Mouse (Mus musculus) limb, embryonic 14.5 days (tissue): ENCODE measurements around the gene Chp1. TPM values are rescaled to one million over a fixed set of nuclear protein-coding genes. Genes with fewer than 3 reads are reported as not detected.
"Not testable (repeated sequence)": the region's sequence is repeated elsewhere in the genome, so short reads cannot be mapped to it uniquely, and the experiment has no call there.

Experiments
- ATAC-seq: fragments of 200-750 bp; cut with Nextera tagmentation; 2 replicates; pipeline ENCODE4 v1.8.0; 2017; ENCODE audit warnings: low read depth, moderate number of reproducible peaks, moderate TSS enrichment; ENCODE audit not compliant: low FRiP score
- DNase-seq: peaks from one replicate; pipeline ENCODE4 v3.0.0-alpha.2; 2015; ENCODE audit warnings: low spot score
- H3K27ac ChIP-seq: fragments of 300-500 bp; sonication (generic); replicated peaks from 2 replicates; pipeline ENCODE4 v1.5.1; 2014; ENCODE audit warnings: low read depth, mild to moderate bottlenecking, low read length, moderate library complexity, mixed read lengths
- H3K27me3 ChIP-seq: fragments of 300-500 bp; sonication (generic); 2 replicates; pipeline ENCODE4 v1.6.1; 2014; ENCODE audit warnings: low read length, mixed read lengths; ENCODE audit not compliant: control insufficient read depth, insufficient read depth
- H3K36me3 ChIP-seq: fragments of 300-500 bp; sonication (generic); 2 replicates; pipeline ENCODE4 v1.6.1; 2014; ENCODE audit warnings: mild to moderate bottlenecking, low read length, moderate library complexity, mixed read lengths; ENCODE audit not compliant: control insufficient read depth, insufficient read depth
- H3K4me1 ChIP-seq: fragments of 300-500 bp; sonication (generic); 2 replicates; pipeline ENCODE4 v1.6.1; 2014; ENCODE audit warnings: antibody characterized with exemption, low read length, mixed read lengths; ENCODE audit not compliant: control insufficient read depth, insufficient read depth
- H3K4me2 ChIP-seq: fragments of 300-500 bp; sonication (generic); replicated peaks from 2 replicates; pipeline ENCODE4 v1.6.1; 2014; ENCODE audit warnings: low read depth, mild to moderate bottlenecking, low read length, moderate library complexity; ENCODE audit not compliant: severe bottlenecking
- H3K4me3 ChIP-seq: fragments of 300-500 bp; sonication (generic); replicated peaks from 2 replicates; pipeline ENCODE4 v1.5.1; 2014; ENCODE audit warnings: low read length
- H3K9ac ChIP-seq: fragments of 300-500 bp; sonication (generic); 2 replicates; pipeline ENCODE4 v1.6.1; 2014; ENCODE audit warnings: mild to moderate bottlenecking, low read depth, low read length, moderate library complexity; ENCODE audit not compliant: severe bottlenecking
- H3K9me3 ChIP-seq: fragments of 300-500 bp; sonication (generic); 2 replicates; pipeline ENCODE4 v1.6.1; 2016; ENCODE audit warnings: low read length; ENCODE audit not compliant: control insufficient read depth
- POLR2A ChIP-seq: fragments of 200-500 bp; IDR thresholded peaks from 2 replicates; pipeline ENCODE4 v1.8.0; 2012; ENCODE audit warnings: inconsistent platforms, mild to moderate bottlenecking, moderate library complexity, borderline replicate concordance; ENCODE audit not compliant: insufficient read depth, insufficient read length; ENCODE audit errors: extremely low read depth
- WGBS: fragments of 180-500 bp; shearing (Covaris S2); extraction: QIAGEN DNeasy Blood & Tissue Kit; methylation state at CpG from one replicate; pipeline ENCODE4 v1.1.7; 2014; 5-methylcytosine and 5-hydroxymethylcytosine counted together
- polyA plus RNA-seq, 2 experiments: library from polyadenylated mRNA; depleted of rRNA in 1 of 2; stranded (reverse) in 1 of 2; unstranded in 1 of 2; fragments of >200 nt; fragmentation: Nextera tagmentation in 1 of 2; extraction: Ambion mirVana in 1 of 2; gene quantifications; 2 replicates each; pipeline versions ENCODE4 v1.2.1 to v1.2.3; 2012 to 2014

The Chp1 gene
- polyA plus RNA-seq (2012; rRNA removed) (53.8 and 61.7 TPM in 2 replicates), polyA plus RNA-seq (2014; fragmentation: Nextera tagmentation; extraction: Ambion mirVana) (55.6 and 64.4 TPM in 2 replicates)

DNA sequence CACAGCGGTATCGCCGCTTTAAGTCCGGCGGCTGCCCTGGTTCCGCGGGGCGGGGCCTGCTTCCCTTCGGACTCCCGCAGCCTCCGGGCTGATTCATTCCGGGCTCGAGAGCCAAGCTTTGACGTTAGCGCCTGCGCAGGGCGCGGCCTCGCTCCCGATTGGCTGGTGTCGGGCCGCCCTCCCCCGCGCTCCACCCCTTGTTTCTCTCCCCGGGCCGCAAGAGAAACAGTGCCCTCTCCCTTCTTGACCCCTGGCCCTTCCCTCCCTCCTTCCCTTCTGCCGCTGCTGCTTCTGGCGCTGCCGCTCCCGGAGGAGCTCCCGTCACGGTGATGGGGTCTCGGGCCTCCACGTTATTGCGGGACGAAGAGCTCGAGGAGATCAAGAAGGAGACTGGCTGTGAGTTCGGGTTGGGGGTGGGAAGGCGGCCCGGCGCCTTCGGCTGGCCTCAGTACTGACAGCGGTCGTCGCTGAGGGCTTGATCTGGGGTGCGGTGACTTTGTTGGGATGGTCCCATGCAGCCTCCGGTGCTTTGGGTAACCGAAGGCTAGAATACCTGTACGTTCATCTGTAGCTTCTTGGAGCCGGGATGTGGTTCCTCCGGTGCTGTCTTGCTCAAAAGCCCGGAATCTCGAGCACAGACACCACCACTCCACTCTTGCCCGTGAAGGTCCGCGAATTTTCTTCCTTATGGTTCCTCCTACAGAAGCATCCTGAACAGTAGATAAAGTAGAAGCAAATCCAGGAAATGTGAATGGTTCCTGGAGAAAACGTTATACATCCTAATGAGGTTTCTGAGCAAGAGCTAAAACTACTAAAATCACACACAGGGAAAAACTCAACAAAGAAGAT lies at the start of gene Chp1, which contains the start of gene Exd1:
Chp1 (plus strand) TSS at position 176 of the 849 bp plus-strand sequence.
Exd1 (minus strand) TSS at position 106 of the 849 bp plus-strand sequence.
- no peaks in the 10 kb centered on the region for H3K36me3 ChIP-seq
- ATAC-seq, result peak; percentile 97
- H3K9ac ChIP-seq, result peak within 1 kb of the TSS; percentile 69
- H3K4me2 ChIP-seq, result peak within 1 kb of the TSS; percentile 58
- peak within 1 kb of the TSS; percentile 61; the same call in 1 of the 2 replicates for H3K27ac ChIP-seq
- DNase-seq, result peak; percentile 98
- WGBS, result under 1% methylated on average over 55 of the region's 57 CpGs
- H3K4me3 ChIP-seq, result peak within 1 kb of the TSS; percentile 65
- peaks cover 9% of the 10 kb centered on the region for H3K4me1 ChIP-seq
- no peaks in the 10 kb centered on the region for H3K27me3 ChIP-seq
- peak; percentile 44; the same call in 1 of the 2 replicates for TF ChIP-seq POLR2A
- H3K9me3 ChIP-seq, result no peaks in the 10 kb centered on the region

DNA sequence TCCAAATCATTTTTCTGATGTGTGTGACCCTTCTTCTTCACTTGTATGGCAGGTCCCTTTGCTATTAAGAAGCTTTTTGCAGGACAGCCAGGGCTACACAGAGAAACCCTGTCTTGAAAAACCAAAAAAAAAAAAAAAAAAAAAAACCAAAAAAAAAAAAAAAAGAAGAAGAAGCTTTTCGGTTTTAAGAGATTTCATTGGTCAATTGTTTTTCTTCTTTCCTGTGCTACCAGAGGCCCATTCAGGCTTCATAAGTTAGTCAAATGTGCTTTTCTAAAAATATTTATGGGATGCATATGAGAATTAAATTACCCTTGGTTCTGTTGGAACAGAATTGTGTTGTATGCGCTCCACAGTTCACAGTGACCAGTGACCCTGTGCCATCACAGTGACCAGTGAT lies 48.6 kb upstream of the Chp1 start:
- DNase-seq, result no peak
- Histone ChIP-seq H3K4me2 (no peak overlapping the region), H3K27me3 (no peaks in the 10 kb centered on the region), H3K4me1 (no peaks in the 10 kb centered on the region), H3K27ac (no peak overlapping the region), H3K4me3 (no peak overlapping the region), H3K9ac (no peak overlapping the region), H3K9me3 (no peaks in the 10 kb centered on the region), H3K36me3 (no peaks in the 10 kb centered on the region)
- ATAC-seq, result no peak
- no peak for TF ChIP-seq POLR2A
- 89% methylated on average over 2 of the region's 2 CpGs for WGBS

DNA sequence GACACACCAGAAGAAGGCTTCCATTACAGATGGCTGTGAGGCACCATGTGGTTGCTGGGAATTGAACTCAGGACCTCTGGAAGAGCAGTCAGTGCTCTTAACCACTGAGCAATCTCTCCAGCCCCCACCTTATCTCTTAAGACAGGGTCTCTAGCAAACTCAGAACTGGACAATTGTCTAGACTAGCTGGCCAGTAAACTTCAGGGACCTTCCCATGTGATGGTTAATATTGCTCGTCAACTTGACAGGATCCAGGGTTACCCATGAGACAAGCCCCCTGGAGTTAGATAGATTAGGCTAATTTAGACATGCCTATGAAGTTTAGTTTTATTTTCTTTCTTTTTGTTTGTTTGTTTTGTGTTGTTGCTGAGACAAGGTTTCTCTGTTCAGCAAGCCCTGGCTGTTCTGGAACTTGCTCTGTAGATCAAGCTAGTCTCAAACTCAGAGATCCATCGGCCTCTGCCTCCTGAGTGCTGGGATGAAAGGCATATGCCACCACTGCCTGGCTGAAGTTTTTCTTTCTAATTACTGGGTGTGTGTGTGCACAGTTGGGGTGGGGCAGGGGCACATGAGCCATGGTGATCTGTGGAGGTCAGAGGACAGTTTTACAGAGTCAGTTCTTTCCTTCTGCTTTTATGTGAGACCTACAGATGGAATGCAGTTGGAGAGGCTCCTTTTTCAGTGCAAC lies 46.4 kb upstream of the Chp1 start:
- TF ChIP-seq POLR2A, result no peak
- no peak for ATAC-seq
- Histone ChIP-seq H3K4me3 (no peak overlapping the region), H3K9ac (no peak overlapping the region), H3K27ac (no peak overlapping the region), H3K27me3 (no peaks in the 10 kb centered on the region), H3K4me2 (no peak overlapping the region), H3K4me1 (no peaks in the 10 kb centered on the region), H3K9me3 (no peaks in the 10 kb centered on the region), H3K36me3 (no peaks in the 10 kb centered on the region)
- 78% methylated on average over 2 of the region's 2 CpGs for WGBS
- no peak for DNase-seq

DNA sequence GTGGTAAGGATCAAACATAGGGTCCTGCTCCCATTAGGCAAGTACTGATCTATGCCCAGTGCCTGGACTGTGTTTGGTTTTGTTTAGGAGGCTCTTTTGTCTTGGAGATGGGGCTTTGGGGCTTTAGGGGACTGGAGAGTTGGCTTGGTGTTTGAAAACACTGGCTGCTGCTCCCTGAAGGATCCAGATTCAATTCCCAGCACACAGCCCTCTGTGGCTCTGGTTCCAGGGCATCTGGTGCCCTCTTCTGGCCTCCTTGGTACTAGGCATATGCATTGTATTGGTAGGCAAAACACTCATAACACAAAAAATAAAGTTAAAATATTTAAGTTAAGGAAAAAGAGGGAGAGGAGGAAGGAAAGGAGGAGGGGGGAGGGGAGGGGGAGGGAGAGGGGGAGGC lies 40.4 kb upstream of the Chp1 start:
- ATAC-seq (no peak), DNase-seq (no peak)
- Histone ChIP-seq H3K9me3 (no peaks in the 10 kb centered on the region), H3K4me3 (no peak overlapping the region), H3K36me3 (no peaks in the 10 kb centered on the region), H3K4me1 (no peaks in the 10 kb centered on the region), H3K4me2 (no peak overlapping the region), H3K27ac (no peak overlapping the region), H3K27me3 (no peaks in the 10 kb centered on the region), H3K9ac (no peak overlapping the region)
- TF ChIP-seq POLR2A, result no peak

DNA sequence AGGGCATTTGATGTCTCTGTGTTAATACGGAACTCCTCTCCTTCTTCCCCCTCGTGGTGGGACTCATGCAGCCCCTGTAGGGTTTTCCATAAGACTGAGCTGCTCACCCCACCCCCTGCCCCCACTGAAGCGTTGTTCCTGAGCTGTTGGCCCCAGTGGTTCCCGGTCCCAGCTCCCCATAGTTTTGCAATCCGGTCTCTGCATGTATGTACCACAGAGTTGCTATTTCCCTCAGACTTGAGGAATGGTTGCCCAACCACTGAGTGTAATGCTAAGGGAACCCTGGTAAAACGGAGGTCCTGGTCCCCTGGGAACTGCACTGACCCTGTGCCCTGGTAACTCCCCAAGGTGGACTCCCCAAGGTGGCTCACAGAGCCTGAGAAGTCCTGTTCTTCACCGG lies 39.0 kb upstream of the Chp1 start:
- not testable (repeated sequence) for ATAC-seq, DNase-seq, H3K36me3 ChIP-seq, H3K4me1 ChIP-seq, H3K4me3 ChIP-seq, H3K9me3 ChIP-seq, H3K9ac ChIP-seq, H3K27ac ChIP-seq, H3K27me3 ChIP-seq, H3K4me2 ChIP-seq
- WGBS, result 64% methylated on average over 7 of the region's 7 CpGs
